Mouse (Mus musculus) bone marrow, adult 2 months (tissue): ENCODE measurements around the gene Cog6.

ENCODE experiments used
- CTCF ChIP-seq: fragments of 200-500 bp; IDR thresholded peaks from 2 replicates; pipeline ENCODE4 v1.5.1; 2011; ENCODE audit warnings: low read length, control low read depth; ENCODE audit not compliant: control insufficient read depth, insufficient read depth
- POLR2A ChIP-seq: fragments of 200-500 bp; IDR thresholded peaks from 2 replicates; pipeline ENCODE4 v1.6.1; 2011; ENCODE audit warnings: low read depth, mild to moderate bottlenecking, control low read depth, low read length, borderline replicate concordance; ENCODE audit not compliant: control insufficient read depth

DNA sequence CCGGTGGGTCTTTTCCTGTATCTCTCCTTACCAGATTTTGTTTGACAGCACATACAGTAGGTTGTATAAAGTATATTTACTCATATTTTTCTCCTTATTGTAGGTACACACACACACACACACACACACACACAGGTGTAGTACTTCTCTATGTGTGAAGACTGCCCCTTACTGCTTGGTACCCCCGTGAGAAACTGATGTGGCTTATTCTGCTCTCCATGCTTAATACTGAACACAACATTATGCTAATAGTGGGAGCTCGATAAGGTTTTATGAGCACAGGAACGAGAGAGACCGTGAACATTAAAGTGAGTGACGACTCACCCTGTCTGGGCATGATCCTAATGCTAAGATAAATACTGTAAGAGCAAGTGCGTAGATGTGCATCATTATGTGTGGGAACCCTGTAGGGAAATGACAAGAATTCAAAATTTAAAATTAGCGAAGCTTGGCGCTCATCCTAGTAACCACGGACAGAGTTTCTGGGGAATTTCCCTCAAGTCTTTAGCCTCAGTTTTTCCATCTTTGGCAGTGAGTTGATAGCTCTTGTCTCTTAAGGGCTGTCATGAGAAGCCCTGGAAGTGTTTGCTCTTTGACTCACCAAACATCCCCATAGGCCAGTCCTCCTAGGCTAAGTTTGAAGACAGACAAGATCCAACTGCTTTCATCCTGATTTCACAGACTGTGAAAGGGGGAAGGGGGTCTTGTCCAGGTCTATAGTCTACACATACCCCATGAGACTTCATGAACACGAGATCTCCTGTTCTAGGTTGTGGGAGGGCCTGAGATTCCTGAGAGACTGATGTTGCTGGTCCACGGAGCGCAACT is 48.4 kb upstream of the Cog6 start:
- TF ChIP-seq CTCF (no peak), POLR2A (no peak)
